35 mouse cellular contexts compared by ENCODE assay signal in the genomic region with DNA sequence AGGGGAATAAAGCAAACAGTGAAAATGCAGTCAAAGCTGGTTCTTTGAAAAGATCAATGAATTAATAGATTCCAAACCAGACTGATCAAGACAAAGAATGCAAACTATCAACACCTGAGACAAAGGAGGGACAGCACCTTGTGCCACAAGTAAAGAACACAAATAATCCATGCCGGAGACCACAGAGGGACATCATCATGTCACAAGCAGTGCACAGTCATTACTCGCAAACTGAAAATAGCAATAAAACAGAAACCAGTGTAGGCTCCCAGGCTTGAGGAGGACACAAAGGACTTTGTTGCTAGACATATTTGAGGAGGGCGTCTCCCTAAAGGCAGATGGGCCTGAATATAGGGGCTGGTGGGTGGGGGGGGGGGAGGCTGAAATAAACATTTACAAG.
"Had no signal": no experiment of that assay in that cellular context is flagged by ENCODE, and none has a peak within 500 bp of the region (broad histone marks: within the 10 kb centered on the region; RNA-seq: fewer than 3 reads in every experiment).

No protein-coding gene starts in this region.

- H3K27ac ChIP-seq: heart, embryonic 10.5 days; heart, embryonic 13.5 days; heart, embryonic 15.5 days; hindbrain, embryonic 10.5 days; hindbrain, embryonic 12.5 days; hindbrain, embryonic 13.5 days; hindbrain, embryonic 14.5 days; hindbrain, embryonic 15.5 days; hindbrain, postnatal 0 days; intestine, embryonic 15.5 days; kidney, embryonic 15.5 days; kidney, postnatal 0 days; layer of hippocampus, adult 2 months; left cerebral cortex, adult 2 months had no signal

- ATAC-seq: hindbrain, embryonic 16.5 days; hindbrain, postnatal 0 days; inflammation-experienced regulatory T-cells, adult 6 months; intestine, embryonic 15.5 days; intestine, postnatal 0 days had no signal

- DNase-seq: heart, postnatal 10 days; heart, postnatal 14 days; heart, postnatal 36 days; heart, postnatal 4 days; kidney, adult 11 months; kidney, adult 18-20 months; kidney, adult 2 months; kidney, adult 8-10 months; kidney, adult 9 months; kidney, postnatal 10 days; kidney, postnatal 14 days; kidney, postnatal 25 days; kidney, postnatal 36 days; kidney, postnatal 4 days; layer of hippocampus, adult 9-11 months; layer of hippocampus, postnatal 36 days had no signal

- H3K36me3 ChIP-seq: heart, embryonic 10.5 days; heart, embryonic 12.5 days; heart, embryonic 13.5 days; heart, embryonic 15.5 days; hindbrain, embryonic 10.5 days; hindbrain, embryonic 12.5 days; hindbrain, embryonic 13.5 days; hindbrain, embryonic 15.5 days; intestine, embryonic 15.5 days; kidney, embryonic 15.5 days had no signal

- H3K4me1 ChIP-seq: heart, embryonic 15.5 days; hindbrain, embryonic 10.5 days; hindbrain, embryonic 12.5 days; hindbrain, embryonic 13.5 days; intestine, embryonic 15.5 days; kidney, embryonic 15.5 days had no signal

- H3K27me3 ChIP-seq: heart, embryonic 12.5 days; heart, embryonic 13.5 days; heart, embryonic 15.5 days; hindbrain, embryonic 12.5 days; hindbrain, embryonic 13.5 days; hindbrain, embryonic 15.5 days; intestine, embryonic 15.5 days; kidney, embryonic 15.5 days had no signal

- H3K4me2 ChIP-seq: heart, embryonic 11.5 days; heart, embryonic 12.5 days; heart, embryonic 13.5 days; heart, embryonic 15.5 days; hindbrain, embryonic 12.5 days; hindbrain, embryonic 13.5 days; hindbrain, embryonic 14.5 days; hindbrain, embryonic 15.5 days; intestine, embryonic 15.5 days; kidney, embryonic 15.5 days had no signal

- H3K9me3 ChIP-seq: heart, embryonic 10.5 days; heart, embryonic 12.5 days; heart, embryonic 13.5 days; heart, embryonic 15.5 days; hindbrain, embryonic 10.5 days; hindbrain, embryonic 12.5 days; hindbrain, embryonic 13.5 days; hindbrain, embryonic 15.5 days; intestine, embryonic 15.5 days; kidney, embryonic 15.5 days had no signal

- H3K4me3 ChIP-seq: heart, embryonic 10.5 days; heart, embryonic 12.5 days; heart, embryonic 13.5 days; heart, embryonic 15.5 days; hindbrain, embryonic 10.5 days; hindbrain, embryonic 12.5 days; hindbrain, embryonic 13.5 days; hindbrain, embryonic 15.5 days; intestine, embryonic 15.5 days; kidney, embryonic 15.5 days; layer of hippocampus, adult 2 months; left cerebral cortex, adult 2 months had no signal

- H3K9ac ChIP-seq: heart, embryonic 12.5 days; heart, embryonic 13.5 days; heart, embryonic 15.5 days; hindbrain, embryonic 12.5 days; hindbrain, embryonic 13.5 days; hindbrain, embryonic 14.5 days; hindbrain, embryonic 15.5 days; intestine, embryonic 15.5 days; kidney, embryonic 15.5 days had no signal
